Mouse (Mus musculus) G1E-ER4 (cell line): ENCODE data around the gene Hivep3. TPM values are rescaled to one million over a fixed set of nuclear protein-coding genes. Genes with fewer than 3 reads are reported as not detected.

Experiments
- GATA1 ChIP-seq: IDR thresholded peaks from one replicate; pipeline ENCODE4 v1.8.0; 2012; ENCODE audit warnings: low read length, inconsistent platforms
- polyA plus RNA-seq: library from polyadenylated mRNA; stranded (reverse); fragments of >175 nt; gene quantifications from 2 replicates; pipeline ENCODE4 v1.2.3, GENCODE M21; 2012

The Hivep3 gene
- polyA plus RNA-seq, 1 experiment = not detected

DNA sequence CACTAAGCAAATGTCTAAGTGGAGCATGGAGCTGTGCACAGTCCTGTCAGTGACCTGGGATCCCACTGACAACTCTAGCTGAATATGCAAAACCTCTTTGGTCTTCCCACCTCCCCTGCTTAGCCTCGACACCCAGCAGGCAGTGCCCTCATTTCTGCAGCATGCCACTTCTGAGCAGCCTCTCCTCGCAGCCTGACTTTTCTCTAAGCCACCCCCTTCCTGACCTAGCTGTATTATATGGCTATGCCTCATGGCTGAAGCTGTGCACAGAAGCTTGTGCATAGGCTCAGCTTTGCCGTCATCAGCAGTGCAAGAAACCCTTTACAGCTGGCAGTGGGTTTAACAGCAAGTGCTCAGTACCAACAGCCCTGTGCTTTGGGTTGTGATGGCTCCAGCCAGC lies 163.0 kb downstream of the Hivep3 start:
- no peak for TF ChIP-seq GATA1

DNA sequence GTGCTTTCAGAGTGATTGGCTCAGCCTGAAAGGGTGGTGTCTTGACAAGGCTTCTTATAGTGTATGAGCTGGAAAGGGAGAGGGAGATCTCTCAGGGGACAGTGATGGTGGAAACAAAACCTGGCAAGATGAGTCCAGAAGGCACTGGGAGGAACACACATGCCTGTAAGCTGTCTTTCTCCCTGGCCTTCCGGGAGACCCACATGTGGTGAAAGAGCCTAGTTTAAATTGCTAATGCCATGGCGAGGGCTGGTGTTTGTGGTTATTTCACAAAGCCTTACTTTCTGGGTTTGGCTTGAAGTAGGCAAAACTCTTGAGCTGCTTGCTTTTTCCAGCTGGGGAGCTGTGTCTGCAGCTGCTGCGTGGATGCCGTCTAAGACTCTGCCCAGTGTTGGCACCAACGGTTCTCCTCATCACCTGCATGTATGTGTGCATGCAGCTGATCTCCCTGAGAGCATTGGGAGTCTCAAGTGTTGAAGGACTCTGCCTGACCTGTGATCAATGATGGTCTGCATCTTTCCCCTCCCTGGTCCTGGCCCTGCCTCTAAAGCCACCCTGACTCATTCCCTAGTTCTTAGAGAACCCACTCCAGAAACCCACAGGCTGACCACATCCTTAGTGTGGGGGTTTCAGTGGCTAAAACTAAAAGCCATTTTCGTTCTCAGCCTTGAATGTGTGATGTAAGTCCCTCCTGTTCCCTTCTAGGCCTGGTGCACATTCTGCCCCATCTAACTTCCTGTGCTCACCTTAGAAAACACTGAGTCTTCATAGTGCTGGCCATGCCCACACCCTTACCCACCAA lies 163.7 kb downstream of the Hivep3 start:
- no peak for TF ChIP-seq GATA1

DNA sequence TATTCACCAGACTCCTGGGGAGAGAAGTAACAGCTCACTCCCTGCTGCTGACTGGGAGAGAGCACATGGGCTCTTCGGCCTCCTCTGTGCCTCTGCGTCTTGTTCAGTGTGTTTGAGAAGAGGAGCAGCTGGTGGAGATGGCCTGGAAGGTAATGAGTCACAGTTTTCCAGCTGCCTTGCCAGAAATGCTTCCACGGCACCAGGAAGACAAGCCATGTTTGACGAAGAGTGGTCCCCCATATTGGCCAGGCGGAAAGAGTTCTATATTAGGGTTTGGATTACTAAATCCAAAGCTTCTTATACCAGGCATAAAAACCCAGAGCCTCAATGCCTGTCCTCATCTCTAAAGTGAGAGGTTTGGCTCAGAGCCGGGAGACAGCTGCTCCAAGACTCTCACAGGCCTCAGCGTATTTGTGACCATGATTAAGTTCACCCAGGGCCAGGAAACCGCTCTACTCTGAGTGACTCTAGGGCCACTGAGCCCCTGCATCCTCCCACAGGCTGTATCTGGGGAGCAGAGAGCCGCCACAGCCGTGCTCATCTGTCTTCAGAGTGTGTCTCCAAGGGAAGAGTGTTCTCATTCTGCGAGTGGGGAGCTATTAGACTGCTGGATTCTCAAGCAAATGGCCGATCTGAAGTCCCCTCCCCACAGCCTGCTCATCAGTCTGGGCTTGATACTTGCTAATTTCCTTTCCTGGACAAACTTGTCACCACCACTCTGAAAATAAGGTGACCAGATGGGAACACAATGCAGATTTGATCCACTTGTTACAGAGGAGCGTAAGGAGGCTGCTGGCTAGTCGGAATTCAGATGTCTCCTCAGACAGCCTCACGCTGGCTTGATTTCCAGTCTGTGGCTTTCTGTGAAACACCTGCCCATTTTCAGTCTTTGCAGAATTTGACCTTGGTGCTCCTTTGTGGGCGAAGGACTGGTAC lies 168.2 kb downstream of the Hivep3 start:
- TF ChIP-seq GATA1 = no peak

DNA sequence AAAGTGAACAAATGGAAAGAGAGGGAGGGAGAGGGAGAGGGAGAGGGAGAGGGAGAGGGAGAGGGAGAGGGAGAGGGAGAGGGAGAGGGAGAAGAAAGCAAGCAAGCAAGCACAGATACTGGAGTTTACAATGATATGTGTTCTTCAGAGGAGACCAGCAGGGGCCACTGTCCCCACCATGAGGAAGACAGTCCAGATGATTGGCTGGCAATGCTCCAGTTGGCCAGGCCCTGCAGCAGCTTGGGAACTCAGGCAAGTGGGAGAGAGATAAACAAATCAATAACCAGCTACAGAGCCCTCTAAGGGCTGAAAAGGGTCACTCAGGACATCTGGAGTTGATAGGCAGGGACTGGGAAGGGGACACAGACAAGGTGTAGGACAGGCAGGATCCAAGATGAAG lies 169.7 kb downstream of the Hivep3 start:
- TF ChIP-seq GATA1 = no peak

DNA sequence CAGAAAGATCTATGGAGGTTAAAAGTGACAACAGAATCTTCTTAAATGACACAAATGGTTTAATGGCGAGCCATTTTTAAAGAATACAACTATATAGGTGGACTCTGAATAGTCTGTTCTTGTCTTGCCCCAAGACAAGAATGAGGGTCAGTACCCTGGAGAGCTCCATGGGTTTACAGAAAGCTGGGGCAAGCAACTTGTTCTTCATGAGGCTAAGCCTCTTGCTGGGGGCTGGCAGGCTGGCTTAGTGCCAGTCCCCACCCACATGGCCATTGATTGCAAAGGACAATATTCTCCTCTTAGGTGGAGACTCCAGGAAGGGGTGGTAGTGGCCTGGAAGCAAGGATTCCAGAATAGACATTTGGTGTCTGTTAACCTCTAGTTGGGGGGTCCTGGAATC lies 170.2 kb downstream of the Hivep3 start:
- TF ChIP-seq GATA1 = no peak

DNA sequence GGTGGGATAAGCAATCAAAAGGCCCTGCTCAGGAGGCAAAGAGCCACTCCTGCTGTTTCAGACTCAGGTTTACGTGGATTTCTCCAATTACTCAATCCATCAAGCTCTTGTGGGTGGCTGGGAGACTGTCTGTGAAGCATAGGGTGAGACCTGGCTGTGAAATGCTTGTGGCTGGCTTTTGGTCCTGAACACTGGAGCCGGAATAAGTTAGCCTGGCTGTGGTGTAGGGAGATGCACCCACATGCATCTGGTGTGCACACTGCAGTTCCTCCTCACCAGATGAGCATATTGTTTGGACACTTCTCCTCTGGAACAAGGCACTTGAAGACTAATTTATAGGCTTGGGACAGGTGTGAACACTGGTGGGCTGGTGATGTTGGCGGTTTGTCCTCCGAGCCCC lies 170.7 kb downstream of the Hivep3 start:
- no peak for TF ChIP-seq GATA1

DNA sequence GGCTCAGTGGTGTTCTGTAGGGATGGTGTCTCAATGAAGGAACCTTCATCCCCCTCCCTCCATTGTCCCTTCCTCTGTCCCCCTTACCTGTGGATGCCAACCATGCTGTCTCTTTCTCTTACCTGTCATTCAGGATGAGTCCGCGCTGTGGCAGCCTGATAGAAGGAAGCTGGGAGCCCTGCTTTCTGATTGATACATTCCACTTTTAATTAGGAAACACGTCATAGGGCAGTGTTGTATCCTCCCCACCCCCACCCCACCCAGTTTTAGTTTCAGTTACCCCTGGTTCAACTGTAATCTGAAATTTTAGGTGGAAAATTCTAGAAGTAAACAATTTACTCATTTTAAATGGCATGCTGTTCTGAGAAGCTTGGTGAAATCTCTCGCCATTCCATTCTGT lies 173.5 kb downstream of the Hivep3 start:
- no peak for TF ChIP-seq GATA1

DNA sequence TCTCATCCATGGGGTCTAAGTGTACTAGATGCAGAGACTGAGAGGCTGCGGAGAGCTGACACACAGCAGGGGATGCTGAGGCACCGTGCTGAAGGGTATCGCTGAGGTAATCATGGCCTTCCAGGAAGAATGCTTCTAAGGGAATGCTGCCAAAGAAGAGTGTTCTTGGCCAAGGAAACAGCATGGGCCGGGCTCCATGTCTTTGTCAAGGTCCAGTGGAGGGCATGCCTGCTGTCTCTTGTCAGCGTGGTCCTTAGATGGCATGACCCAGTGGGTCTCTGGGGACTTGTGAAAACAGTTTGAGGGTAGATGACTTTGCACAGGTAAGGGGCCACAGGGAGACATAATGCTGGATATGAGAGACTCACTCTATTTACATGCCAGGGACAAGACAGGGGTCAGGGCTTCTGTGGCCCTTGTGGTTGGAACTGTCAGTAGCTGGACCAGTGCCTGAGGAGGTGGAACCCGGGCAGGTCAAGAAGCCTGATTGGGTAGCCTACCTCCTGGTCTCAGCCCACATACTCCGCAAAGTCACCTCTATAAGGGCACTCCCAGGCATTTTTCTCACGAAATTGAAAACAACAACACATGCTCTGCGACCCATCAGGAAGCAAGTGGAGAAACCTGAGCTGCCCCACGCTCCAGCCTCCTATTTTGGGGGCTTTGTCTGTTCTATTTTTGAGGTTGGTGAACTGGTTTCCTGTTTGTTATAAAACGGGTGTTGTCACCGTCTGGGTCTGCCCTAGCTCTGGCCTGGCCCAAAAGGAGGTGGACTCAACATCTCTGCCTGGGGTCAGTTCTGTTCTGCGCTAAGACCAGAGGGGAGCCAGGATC lies 177.7 kb downstream of the Hivep3 start:
- no peak for TF ChIP-seq GATA1

DNA sequence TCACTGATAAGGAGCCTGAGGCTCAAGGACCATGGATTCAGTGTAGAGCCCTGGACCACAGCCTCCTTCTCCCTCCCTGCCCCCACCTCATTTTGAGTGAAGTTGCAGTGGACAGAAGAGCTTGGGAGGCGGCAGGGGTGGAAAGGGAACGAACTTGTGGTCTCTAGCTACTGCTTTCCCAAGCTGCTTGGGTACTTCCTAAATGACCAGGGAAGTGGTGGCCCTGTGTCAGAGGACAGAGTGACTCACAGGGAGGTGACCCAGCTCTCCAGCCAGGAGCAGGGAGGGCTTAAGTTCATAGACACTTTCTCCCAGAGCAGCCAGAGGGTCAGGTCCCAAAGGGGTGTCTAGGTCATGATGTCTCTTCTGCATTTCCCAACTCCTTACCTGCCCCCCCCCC lies 178.6 kb downstream of the Hivep3 start:
- no peak for TF ChIP-seq GATA1

DNA sequence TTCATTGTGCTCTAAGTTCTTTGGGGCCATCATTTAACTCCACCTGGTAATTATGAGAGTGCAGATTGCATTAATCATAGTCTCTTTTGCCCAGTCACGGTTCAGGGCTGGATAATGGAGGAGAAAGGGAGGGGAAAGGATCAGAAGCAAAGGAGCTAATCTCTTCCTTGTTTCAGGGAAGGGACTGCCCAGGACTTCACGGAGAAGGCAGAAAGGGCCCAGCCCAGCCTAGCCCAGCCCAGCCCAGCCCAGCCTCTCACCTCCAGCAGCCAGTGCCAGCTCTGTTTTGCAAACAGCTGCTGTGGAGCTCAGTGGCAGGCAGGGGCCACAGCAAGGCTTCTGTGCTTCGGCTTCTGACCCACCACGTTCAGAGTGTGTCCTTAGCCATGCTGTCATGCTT lies 180.6 kb downstream of the Hivep3 start:
- no peak for TF ChIP-seq GATA1

DNA sequence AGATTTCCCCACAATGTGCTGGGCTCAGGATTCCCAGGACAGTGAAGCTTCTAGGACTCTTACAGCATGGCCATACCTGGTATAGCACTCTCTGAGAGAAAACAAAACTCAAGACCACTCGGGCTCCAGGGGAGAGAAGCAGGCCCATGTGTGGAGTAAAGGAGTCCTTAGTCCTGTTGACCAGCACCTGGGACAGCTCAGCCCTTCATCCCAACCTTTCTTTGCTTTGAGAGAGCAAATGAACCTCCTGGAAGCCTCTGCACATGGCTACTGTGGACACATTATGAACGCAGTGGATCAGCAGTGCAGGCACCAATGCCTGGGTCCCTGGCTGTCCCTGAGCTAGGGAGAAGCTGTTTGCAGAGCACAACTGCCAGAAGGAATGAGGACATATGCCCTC lies 181.5 kb downstream of the Hivep3 start:
- TF ChIP-seq GATA1 = no peak

DNA sequence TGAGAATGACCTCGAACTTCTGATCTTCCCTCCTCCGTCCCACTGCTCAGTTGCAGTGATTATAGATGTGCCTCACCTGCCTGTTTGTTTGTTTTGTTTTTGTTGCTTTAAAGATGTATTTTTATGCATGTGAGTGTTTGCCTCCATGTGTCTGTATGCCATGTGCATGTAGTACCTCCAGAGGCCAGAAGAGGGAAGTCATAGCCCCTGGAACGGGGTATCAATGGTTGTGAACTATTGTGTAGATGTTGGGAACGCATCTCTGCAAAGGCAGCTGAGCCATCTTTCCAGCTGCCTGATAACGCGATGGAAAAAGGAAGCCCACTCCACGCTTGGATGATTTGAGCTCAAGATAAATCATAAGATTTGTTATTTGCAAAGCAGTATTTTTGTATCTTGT lies 183.9 kb downstream of the Hivep3 start:
- no peak for TF ChIP-seq GATA1

DNA sequence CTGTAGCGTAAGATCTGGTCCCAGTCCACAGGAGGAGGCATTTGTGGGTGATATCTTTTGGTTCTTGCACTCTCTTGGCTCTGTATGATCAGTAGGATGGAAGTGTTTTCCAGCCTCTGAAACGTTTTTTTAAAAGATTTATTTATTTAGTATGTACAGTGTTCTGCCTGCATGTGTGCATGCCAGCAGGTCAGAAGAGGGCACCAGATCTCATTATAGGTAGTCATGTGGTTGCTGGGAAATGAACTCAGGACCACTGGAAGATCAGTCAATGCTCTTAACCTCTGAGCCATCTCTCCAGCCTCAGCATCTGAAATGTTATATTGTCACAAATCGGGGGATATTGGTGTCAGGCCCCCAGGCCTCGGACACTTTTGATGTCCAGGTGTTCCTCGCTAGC lies 185.8 kb downstream of the Hivep3 start:
- no peak for TF ChIP-seq GATA1

DNA sequence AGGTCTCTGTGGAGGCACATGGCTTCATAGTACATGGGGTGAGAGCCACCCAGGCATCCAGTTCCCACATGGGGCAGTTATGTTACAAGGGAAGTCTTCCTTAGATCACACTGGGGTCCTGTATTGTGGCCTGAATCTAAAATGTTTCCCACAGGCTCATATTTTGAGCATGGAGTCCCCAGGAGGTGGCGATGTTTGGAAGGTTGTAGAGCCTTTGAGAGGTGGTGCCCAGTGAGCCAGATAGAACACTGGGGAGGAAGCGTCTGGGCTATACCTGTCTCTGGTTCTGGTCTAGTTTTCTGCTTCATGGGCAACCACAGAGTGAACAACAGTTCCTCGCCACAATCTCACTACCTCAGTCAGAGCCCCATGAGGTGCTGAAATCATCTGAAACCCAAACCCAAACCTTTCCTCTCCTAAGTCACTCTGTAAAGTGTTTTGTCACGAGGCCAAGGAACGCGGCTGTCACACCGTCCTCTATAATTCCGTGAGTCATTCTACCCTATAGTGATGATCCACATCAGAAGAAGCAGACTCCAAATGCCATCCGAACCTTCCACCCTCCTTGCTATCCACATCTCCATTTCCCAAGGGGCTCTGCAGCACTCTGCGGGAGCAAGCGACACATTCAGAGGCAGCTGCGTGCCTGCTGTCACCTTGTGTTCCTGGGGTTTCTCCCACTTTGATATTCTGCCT lies 187.6 kb downstream of the Hivep3 start:
- no peak for TF ChIP-seq GATA1

DNA sequence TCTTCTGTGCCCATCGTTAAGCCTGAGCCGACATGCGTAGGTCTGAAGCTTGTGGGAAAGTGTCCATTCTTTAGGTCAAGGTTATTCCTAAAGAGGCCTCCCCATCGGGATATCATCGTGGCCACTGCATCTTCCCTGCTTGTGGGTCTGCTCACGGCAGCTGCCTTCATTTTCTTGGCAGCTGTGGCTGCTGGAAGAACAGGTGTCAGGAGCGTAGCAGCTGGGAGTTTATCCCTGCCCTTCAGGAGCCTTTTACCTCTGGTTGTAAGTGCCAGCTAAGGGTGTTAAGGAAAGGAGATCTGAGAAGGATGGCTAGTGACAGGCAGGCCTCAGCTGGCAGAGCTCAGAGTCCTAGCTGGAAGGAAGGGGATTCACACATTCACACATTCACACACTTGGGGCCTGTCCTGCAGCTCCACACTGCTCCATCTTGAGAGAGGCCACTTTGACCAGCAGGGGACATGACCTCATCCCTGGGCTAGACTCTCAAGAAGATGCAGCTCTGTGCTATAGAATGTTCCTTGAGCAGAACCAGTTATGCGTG lies 188.2 kb downstream of the Hivep3 start:
- TF ChIP-seq GATA1 = no peak
